Mouse (Mus musculus): ENCODE results near the gene Ak1. TPM values are rescaled to one million over a fixed set of nuclear protein-coding genes. Genes with fewer than 3 reads are reported as not detected.
A peak's percentile ranks its signal among the peaks of the same experiment; 100 is the strongest.

The Ak1 gene
- polyA plus RNA-seq, 1 experiment from 2014 or later = 95.9 TPM

DNA sequence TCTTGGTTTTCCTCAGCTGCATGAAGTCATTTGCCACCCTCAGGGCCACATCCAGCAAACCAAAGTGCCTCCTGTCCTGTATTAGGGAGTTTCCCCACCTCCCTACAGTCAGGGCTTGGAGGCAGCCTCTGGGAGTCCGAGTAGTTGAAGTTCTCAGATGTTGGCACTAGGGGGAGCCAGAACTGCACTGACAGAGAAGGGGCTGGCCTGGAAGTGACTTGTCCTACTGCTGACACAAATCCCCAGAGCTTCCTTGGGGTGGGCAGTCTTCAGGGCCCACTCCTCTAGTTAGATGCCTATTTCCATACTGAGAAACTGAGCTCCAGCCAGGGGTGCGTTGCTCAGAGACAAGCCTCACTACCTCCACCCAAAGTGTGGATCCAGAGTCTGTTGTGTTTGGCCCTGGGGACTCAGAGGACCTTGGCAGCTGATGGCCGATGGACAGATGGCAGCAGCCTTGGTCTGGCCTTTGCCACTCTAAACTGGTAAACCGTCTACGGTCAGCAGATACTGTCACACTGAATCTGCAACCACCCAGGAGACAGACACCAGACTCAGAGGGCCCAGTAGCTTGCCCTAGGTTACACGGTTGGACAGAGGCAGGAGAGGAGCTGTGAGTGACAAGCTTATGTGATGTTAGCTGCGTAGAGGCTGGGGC lies 10.3 kb downstream of the Ak1 start:
- Histone ChIP-seq H3K36me3 (peaks cover 4% of the 10 kb centered on the region; the same call in 1 of the 2 replicates), H3K4me2 (no peak overlapping the region), H3K27me3 (no peaks in the 10 kb centered on the region), H3K4me3 (no peak overlapping the region), H3K9ac (no peak overlapping the region), H3K9me3 (no peaks in the 10 kb centered on the region), H3K4me1 (replicated peaks) (peaks cover 32% of the 10 kb centered on the region), H3K27ac (replicated peaks) (no peak overlapping the region)
- ATAC-seq (ENCODE audit: low FRiP score, low read depth) = no peak
- WGBS = 48% methylated on average over 7 of the region's 7 CpGs

DNA sequence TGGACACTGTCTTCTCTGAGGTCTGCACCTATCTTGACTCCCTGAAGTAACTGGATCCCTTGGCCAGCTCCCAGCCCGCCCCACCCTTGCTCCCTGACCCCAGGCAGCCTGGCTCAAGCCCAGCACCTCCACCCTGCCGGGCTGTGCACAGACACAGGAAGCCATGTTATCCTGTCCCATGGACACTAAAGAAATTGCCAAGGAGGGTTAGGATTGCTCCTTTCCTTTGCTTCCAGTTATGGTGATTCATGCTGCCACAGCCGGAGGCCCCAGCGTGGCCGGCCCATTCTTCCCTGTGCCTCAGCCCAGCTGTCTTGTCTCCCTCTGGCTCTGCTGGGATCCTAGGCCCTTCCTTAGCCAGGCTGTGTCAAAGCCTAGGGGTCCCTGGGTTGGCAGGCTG lies 12.1 kb downstream of the Ak1 start:
- Histone ChIP-seq H3K4me2 (no peak overlapping the region), H3K4me3 (no peak overlapping the region), H3K4me1 (replicated peaks) (peaks cover 14% of the 10 kb centered on the region), H3K27me3 (no peaks in the 10 kb centered on the region), H3K9ac (no peak overlapping the region), H3K27ac (replicated peaks) (no peak overlapping the region), H3K36me3 (peaks cover 4% of the 10 kb centered on the region; the same call in 1 of the 2 replicates), H3K9me3 (no peaks in the 10 kb centered on the region)
- WGBS = 63% methylated on average over 5 of the region's 5 CpGs
- no peak for ATAC-seq (ENCODE audit: low FRiP score, low read depth)

DNA sequence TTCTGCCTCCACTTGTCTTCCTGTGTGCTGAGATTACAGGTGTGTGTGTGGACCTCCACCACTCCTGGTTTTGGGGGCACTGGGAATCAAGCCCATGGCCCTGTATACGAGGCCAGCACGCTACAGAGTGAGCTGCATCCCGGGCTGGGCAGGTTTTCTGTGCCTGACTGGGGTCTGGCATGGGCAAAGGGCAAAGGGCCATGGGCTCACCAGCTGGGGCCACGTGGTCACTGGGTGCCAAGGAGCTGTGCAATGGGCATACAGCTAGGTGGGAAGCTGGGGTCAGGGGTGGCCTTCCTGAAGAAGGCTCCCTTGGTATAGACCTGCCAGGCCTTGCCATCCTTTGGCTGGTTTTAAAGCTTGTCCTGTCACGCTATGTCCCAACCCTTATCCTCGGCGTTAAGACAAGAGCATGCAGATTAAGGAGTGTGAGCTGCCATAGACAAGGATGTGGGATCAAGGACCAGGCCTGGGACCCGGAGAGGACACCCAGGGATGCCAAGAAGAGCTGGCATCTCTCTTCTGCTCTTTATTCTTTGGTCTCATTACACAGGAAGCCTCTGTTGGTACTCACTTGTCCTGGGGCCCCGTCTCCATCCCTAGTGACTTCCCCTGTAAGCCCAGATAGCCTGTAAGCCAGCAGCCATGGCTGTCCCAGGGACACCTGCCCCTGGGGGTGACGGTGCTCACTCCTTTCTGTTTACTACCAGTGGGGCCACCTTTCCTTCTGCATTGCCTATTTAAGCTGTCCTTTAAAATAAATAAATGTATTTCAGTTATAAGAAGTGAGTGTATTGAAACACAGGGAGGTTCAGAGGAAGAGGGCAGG lies 12.9 kb downstream of the Ak1 start:
- Histone ChIP-seq H3K4me3 (no peak overlapping the region), H3K27me3 (no peaks in the 10 kb centered on the region), H3K4me2 (no peak overlapping the region), H3K27ac (replicated peaks) (no peak overlapping the region), H3K4me1 (replicated peaks) (peaks cover 6% of the 10 kb centered on the region), H3K36me3 (peaks cover 4% of the 10 kb centered on the region; the same call in 1 of the 2 replicates), H3K9ac (no peak overlapping the region), H3K9me3 (no peaks in the 10 kb centered on the region)
- ATAC-seq (ENCODE audit: low FRiP score, low read depth) = no peak
- 88% methylated on average over 10 of the region's 10 CpGs for WGBS

DNA sequence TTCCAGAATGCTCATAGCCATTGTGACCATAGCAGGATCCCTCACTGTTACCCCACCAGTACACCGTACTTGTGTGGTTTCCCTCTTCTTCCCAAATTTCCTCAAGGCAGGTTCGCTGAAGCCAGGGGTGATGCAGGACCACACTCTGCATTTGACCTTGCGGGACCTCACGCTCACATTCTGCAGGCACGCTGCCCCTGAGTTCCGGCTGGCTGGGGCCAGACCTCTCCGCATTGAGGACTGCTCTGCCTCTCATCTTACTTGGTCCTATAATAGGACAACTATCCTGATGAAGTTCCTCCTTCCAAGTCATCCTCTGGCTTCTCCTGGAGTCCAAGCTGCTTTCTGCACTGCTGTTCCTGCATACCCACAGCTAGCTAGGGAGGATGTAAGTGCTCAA lies 15.1 kb downstream of the Ak1 start:
- no peak overlapping the region for H3K4me2 ChIP-seq
- WGBS = 84% methylated on average over 7 of the region's 7 CpGs
- ATAC-seq (ENCODE audit: low FRiP score, low read depth) = no peak
- H3K9me3 ChIP-seq = no peaks in the 10 kb centered on the region
- no peaks in the 10 kb centered on the region for H3K27me3 ChIP-seq
- H3K4me1 ChIP-seq (replicated peaks) = no peaks in the 10 kb centered on the region; the same call in 1 of the 2 replicates
- peaks cover 4% of the 10 kb centered on the region; the same call in 1 of the 2 replicates for H3K36me3 ChIP-seq
- no peak overlapping the region for H3K4me3 ChIP-seq
- no peak overlapping the region for H3K27ac ChIP-seq (replicated peaks)
- H3K9ac ChIP-seq = no peak overlapping the region

DNA sequence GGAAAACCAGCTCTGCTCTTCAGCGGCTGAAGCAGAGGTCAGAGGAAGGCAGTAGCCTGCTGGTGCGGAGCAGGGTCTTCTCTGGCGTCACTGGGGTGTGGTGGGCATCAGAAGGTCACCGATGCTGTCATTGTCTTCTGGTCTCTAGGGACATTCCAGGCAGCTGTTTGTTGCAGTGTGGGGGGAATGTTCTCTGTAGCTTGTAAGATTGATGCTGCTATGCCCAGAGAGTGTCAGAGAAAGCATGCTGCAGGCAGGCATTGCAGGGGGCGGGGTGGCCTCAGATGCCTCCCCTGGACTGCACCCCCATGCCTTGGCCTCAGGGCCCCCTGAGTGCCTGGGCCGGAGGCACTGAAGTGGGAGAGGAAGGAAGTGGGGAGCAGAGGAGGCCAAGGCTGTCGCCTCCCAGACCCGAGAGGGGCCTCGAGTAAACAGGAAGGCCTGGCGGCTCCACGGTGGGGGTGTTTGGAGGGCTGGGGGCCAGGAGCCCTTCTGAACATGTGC lies 16.3 kb downstream of the Ak1 start:
- peak; percentile 49; the same call in 1 of the 2 replicates for ATAC-seq (ENCODE audit: low FRiP score, low read depth)
- H3K4me1 ChIP-seq (replicated peaks) = peaks cover 2% of the 10 kb centered on the region; the same call in 1 of the 2 replicates
- no peak overlapping the region for H3K27ac ChIP-seq (replicated peaks)
- no peak overlapping the region for H3K4me2 ChIP-seq
- H3K9me3 ChIP-seq = no peaks in the 10 kb centered on the region
- WGBS = 31% methylated on average over 11 of the region's 11 CpGs
- no peak overlapping the region for H3K4me3 ChIP-seq
- H3K9ac ChIP-seq = no peak overlapping the region
- no peaks in the 10 kb centered on the region for H3K27me3 ChIP-seq
- H3K36me3 ChIP-seq = peaks cover 4% of the 10 kb centered on the region; the same call in 1 of the 2 replicates

DNA sequence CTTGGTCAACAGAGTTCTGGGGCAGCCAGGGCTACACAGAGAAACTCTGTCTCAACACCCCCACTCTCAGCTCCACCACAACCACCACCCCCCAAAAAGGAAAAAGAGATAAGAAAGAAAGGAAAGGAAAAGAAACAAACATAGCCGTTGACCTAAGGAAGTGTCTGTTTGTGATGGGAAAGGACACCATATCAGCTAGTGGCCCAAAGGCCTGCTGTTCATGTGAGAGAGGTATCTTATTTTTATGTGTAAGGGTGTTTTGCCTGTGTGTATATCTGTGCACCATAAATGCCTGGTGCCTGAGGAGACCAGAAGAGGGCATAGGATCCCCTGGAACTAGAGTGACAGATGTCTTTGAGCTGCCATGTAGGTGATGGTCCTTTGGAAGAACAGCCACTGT lies 18.1 kb downstream of the Ak1 start:
- Histone ChIP-seq H3K4me1 (replicated peaks) (peaks cover 5% of the 10 kb centered on the region; the same call in 1 of the 2 replicates), H3K4me2 (no peak overlapping the region), H3K9ac (no peak overlapping the region), H3K4me3 (no peak overlapping the region), H3K9me3 (no peaks in the 10 kb centered on the region), H3K36me3 (no peaks in the 10 kb centered on the region), H3K27me3 (no peaks in the 10 kb centered on the region), H3K27ac (replicated peaks) (no peak overlapping the region)
- ATAC-seq (ENCODE audit: low FRiP score, low read depth) = no peak
- 95% methylated on average over 1 of the region's 1 CpGs for WGBS

DNA sequence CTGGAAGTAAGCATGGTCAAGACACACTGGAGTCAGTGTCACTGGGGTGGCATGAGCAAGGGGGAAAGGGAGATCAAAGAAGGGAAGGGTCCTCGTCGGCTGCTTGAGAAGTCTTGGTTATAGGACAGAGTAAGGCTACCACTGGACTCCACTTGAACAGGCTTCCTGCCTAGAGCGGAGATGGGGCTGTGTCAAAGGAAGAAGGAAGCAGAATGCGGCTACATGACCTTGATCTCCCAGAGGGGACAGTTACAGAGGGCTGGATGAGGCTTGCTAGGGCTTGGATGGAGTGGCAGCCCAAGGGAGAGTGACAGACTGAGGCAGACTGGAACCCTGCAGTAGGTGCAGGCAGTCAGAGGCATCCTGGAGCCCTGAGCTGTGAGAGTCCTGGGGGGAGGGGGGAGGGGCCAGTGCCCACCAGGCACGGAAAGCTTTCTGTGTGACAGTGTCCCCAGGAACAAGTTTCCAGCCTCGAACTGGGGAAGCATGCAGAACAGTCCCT lies 19.0 kb downstream of the Ak1 start:
- Histone ChIP-seq H3K9me3 (no peaks in the 10 kb centered on the region), H3K4me3 (no peak overlapping the region), H3K36me3 (no peaks in the 10 kb centered on the region), H3K27ac (replicated peaks) (no peak overlapping the region), H3K4me1 (replicated peaks) (0 out of 2 replicates have a peak, but pooled peaks cover 5% of the 10 kb centered on the region), H3K27me3 (no peaks in the 10 kb centered on the region), H3K4me2 (no peak overlapping the region), H3K9ac (no peak overlapping the region)
- WGBS = 68% methylated on average over 6 of the region's 6 CpGs
- ATAC-seq (ENCODE audit: low FRiP score, low read depth) = no peak

DNA sequence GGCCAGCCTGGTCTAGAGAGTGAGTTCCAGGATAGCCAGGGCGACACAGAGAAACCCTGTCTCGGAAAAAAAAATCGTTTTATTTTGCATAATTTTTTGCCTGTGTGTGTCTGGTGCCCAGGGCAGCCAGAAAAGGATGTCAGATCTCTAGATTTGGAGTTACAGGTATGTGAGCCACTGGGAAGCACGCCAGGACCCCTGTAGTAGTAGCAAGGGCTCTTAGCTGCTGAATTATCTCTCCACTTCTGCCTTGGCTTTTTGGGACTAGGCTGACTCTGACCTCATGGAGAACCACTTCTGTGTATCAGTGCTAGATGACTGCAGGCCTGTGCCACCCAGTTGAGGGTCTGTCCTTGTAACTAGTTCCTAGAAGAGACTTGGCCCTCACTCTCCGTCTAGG lies 20.3 kb downstream of the Ak1 start:
- Histone ChIP-seq H3K4me1 (replicated peaks) (0 out of 2 replicates have a peak, but pooled peaks cover 5% of the 10 kb centered on the region), H3K27ac (replicated peaks) (no peak overlapping the region), H3K27me3 (no peaks in the 10 kb centered on the region), H3K36me3 (no peaks in the 10 kb centered on the region), H3K9ac (no peak overlapping the region), H3K4me3 (no peak overlapping the region), H3K9me3 (no peaks in the 10 kb centered on the region), H3K4me2 (no peak overlapping the region)
- ATAC-seq (ENCODE audit: low FRiP score, low read depth) = no peak
- 86% methylated on average over 5 of the region's 5 CpGs for WGBS

DNA sequence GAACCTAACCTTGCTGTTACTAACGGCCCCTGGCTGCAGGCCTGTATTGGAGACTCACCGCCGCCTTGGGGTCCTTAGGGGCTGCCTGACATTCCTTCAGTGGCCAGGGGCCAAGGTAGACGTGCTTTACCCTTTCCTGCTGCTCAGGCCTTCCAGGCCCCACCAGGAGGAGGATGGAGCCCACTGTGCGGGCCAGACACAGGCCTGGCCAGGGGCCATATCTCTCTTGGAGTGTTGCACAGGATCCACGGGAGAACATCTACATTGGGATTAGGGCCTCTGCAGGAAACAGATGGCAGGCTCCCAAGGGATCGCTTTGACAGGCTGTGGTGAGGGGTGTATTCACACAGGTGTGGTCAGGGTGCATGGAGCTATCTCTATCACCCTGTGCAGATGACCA lies 21.3 kb downstream of the Ak1 start:
- no peak overlapping the region for H3K9ac ChIP-seq
- H3K36me3 ChIP-seq = no peaks in the 10 kb centered on the region
- H3K27ac ChIP-seq (replicated peaks) = no peak overlapping the region; the same call in 1 of the 2 replicates
- H3K27me3 ChIP-seq = no peaks in the 10 kb centered on the region
- ATAC-seq (ENCODE audit: low FRiP score, low read depth) = no peak
- H3K4me2 ChIP-seq = no peak overlapping the region
- no peak overlapping the region for H3K4me3 ChIP-seq
- 67% methylated on average over 7 of the region's 7 CpGs for WGBS
- no peaks in the 10 kb centered on the region for H3K9me3 ChIP-seq
- H3K4me1 ChIP-seq (replicated peaks) = 0 out of 2 replicates have a peak, but pooled peaks cover 5% of the 10 kb centered on the region

DNA sequence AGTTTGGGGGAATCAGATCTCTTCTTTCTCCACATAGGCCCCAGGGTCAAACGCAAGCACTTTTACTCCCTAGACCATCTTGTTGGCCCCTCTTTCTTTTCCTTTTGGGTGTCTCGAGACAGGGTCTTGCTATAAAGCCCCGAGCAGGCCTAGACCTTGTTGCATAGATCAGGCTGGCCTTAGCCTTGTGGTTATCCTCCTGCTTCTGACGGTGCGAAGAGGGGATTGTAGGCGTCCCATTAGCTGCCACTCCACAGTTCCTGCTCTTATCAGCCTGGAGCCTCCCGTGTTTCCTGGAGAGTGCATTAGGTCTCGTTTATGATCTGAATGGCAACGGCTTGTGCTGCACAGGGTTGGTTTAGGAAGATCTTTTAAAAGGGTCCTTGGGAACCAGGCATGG lies 22.5 kb downstream of the Ak1 start:
- Histone ChIP-seq H3K9me3 (no peaks in the 10 kb centered on the region), H3K36me3 (no peaks in the 10 kb centered on the region), H3K4me1 (replicated peaks) (0 out of 2 replicates have a peak, but pooled peaks cover 5% of the 10 kb centered on the region), H3K4me2 (no peak overlapping the region), H3K27me3 (no peaks in the 10 kb centered on the region), H3K4me3 (no peak overlapping the region), H3K9ac (no peak overlapping the region), H3K27ac (replicated peaks) (no peak overlapping the region)
- WGBS = 87% methylated on average over 9 of the region's 9 CpGs
- no peak for ATAC-seq (ENCODE audit: low FRiP score, low read depth)

DNA sequence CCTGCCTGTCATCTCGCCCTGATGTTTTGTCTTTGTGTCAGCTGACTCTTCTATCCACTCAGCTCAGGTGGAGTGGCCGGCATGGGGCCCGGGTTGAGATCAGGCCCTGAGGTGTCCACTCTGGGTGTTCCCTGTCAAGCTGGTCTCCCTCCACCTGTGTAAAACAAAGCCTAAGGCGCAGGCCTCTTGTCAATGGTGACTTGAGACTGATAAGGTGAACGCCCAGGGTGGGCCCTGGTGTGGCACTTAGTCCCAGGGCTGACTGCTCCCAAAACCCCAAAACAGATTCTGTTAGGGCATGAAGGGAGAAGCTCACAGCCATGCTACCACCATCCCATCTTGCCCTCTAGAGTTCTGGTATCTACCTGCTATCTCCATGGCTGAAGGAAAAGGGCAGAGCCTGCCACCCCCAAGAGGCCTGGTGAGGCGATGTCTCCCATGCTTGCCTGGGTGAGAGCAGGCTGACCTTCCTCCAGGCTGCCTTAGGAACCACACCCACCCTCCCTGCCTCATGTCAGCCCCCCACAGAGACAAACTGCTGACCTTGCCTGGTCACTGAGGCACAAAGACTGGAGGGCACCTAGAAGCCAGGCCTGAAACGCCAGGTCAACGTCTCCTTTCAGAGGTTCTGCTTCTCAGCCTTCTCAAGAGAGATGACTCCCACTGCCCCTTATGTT lies 23.4 kb downstream of the Ak1 start:
- no peak for ATAC-seq (ENCODE audit: low FRiP score, low read depth)

More for the DNA sequence above, 23.4 kb downstream of the Ak1 start:
- Histone ChIP-seq H3K4me3 (no peak overlapping the region), H3K4me2 (no peak overlapping the region), H3K9ac (no peak overlapping the region), H3K27ac (replicated peaks) (no peak overlapping the region), H3K36me3 (no peaks in the 10 kb centered on the region), H3K9me3 (no peaks in the 10 kb centered on the region), H3K4me1 (replicated peaks) (0 out of 2 replicates have a peak, but pooled peaks cover 5% of the 10 kb centered on the region), H3K27me3 (no peaks in the 10 kb centered on the region)
- 85% methylated on average over 8 of the region's 8 CpGs for whole genome bisulfite sequencing
